Mouse (Mus musculus): ENCODE results near the gene Ing2.
A peak's percentile ranks its signal among the peaks of the same experiment; 100 is the strongest.

Ing2 gene

GRCm38 (mm10) chr8:47675786-47676185, 430 bp upstream of the Ing2 start:
- peak; percentile 76 for DNase-seq (ENCODE audit: inconsistent ontology term)

- DNase-seq (ENCODE audit: inconsistent ontology term) = no peak
These were observed 1.1 kb downstream of the Ing2 start for GRCm38 (mm10) chr8:47674140-47674776.

GRCm38 (mm10) chr8:47673317-47674139, 1.8 kb downstream of the Ing2 start:
- DNase-seq (ENCODE audit: inconsistent ontology term) = peak; percentile 93

GRCm38 (mm10) chr8:47664231-47664785, 11.0 kb downstream of the Ing2 start:
- no peak for DNase-seq (ENCODE audit: inconsistent ontology term)

GRCm38 (mm10) chr8:47663201-47663600, 12.2 kb downstream of the Ing2 start:
- no peak for DNase-seq (ENCODE audit: inconsistent ontology term)

GRCm38 (mm10) chr8:47662716-47663115, 12.6 kb downstream of the Ing2 start:
- DNase-seq (ENCODE audit: inconsistent ontology term) = no peak

GRCm38 (mm10) chr8:47660394-47660793, 15.0 kb downstream of the Ing2 start:
- DNase-seq (ENCODE audit: inconsistent ontology term) = no peak

GRCm38 (mm10) chr8:47659463-47659862, 15.9 kb downstream of the Ing2 start:
- DNase-seq (ENCODE audit: inconsistent ontology term) = no peak

- no peak for DNase-seq (ENCODE audit: inconsistent ontology term)
These were observed 20.9 kb downstream of the Ing2 start for GRCm38 (mm10) chr8:47654406-47654805.

- no peak for DNase-seq (ENCODE audit: inconsistent ontology term)
These were observed 22.6 kb downstream of the Ing2 start for GRCm38 (mm10) chr8:47652737-47653076.

- no peak for DNase-seq (ENCODE audit: inconsistent ontology term)
These were observed 23.2 kb downstream of the Ing2 start for GRCm38 (mm10) chr8:47651913-47652736.

GRCm38 (mm10) chr8:47650853-47651252, 24.5 kb downstream of the Ing2 start:
- no peak for DNase-seq (ENCODE audit: inconsistent ontology term)

- DNase-seq (ENCODE audit: inconsistent ontology term) = no peak
These were observed 25.8 kb downstream of the Ing2 start for GRCm38 (mm10) chr8:47649551-47649950.

GRCm38 (mm10) chr8:47642514-47643064, 32.8 kb downstream of the Ing2 start:
- DNase-seq (ENCODE audit: inconsistent ontology term) = peak; percentile 89

GRCm38 (mm10) chr8:47637152-47637551, 38.2 kb downstream of the Ing2 start:
- no peak for DNase-seq (ENCODE audit: inconsistent ontology term)

GRCm38 (mm10) chr8:47636032-47636431, 39.3 kb downstream of the Ing2 start:
- no peak for DNase-seq (ENCODE audit: inconsistent ontology term)

- no peak for DNase-seq (ENCODE audit: inconsistent ontology term)
These were observed 40.5 kb downstream of the Ing2 start for GRCm38 (mm10) chr8:47634791-47635341.

- DNase-seq (ENCODE audit: inconsistent ontology term) = no peak
These were observed 54.2 kb downstream of the Ing2 start for GRCm38 (mm10) chr8:47621144-47621543.
